Mouse (Mus musculus) lung, embryonic 14.5 days (tissue): Measurements from ENCODE around the gene Tex28. TPM values are rescaled to one million over a fixed set of nuclear protein-coding genes. Genes with fewer than 3 reads are reported as not detected.
"Not testable (repeated sequence)": the region's sequence is repeated elsewhere in the genome, so short reads cannot be mapped to it uniquely, and the experiment has no call there.

Source experiments
- ATAC-seq: fragments of 200-750 bp; cut with Nextera tagmentation; 2 replicates; pipeline ENCODE4 v1.8.0; 2017; ENCODE audit warnings: mild to moderate bottlenecking, moderate TSS enrichment, moderate library complexity; ENCODE audit not compliant: insufficient read depth
- DNase-seq: peaks from one replicate; pipeline ENCODE4 v3.0.0-alpha.2; 2015
- H3K27ac ChIP-seq: fragments of 300-500 bp; sonication (generic); 2 replicates; pipeline ENCODE4 v1.5.1; 2014; ENCODE audit warnings: low read depth, mild to moderate bottlenecking, moderate library complexity
- H3K27me3 ChIP-seq: fragments of 300-500 bp; sonication (generic); 2 replicates; pipeline ENCODE4 v1.6.1; 2014; ENCODE audit warnings: low read length, control low read depth; ENCODE audit not compliant: insufficient read depth
- H3K36me3 ChIP-seq: fragments of 300-500 bp; sonication (generic); 2 replicates; pipeline ENCODE4 v1.6.1; 2014; ENCODE audit warnings: control low read depth; ENCODE audit not compliant: insufficient read depth
- H3K4me1 ChIP-seq: fragments of 300-500 bp; sonication (generic); 2 replicates; pipeline ENCODE4 v1.6.1; 2014; ENCODE audit warnings: antibody characterized with exemption, control low read depth; ENCODE audit not compliant: insufficient read depth
- H3K4me2 ChIP-seq: fragments of 300-500 bp; sonication (generic); 2 replicates; pipeline ENCODE4 v1.6.1; 2014; ENCODE audit warnings: mild to moderate bottlenecking
- H3K4me3 ChIP-seq: fragments of 300-500 bp; sonication (generic); 2 replicates; pipeline ENCODE4 v1.5.1; 2014; ENCODE audit warnings: low read depth, low read length
- H3K9ac ChIP-seq: fragments of 300-500 bp; sonication (generic); 2 replicates; pipeline ENCODE4 v1.6.1; 2014
- H3K9me3 ChIP-seq: fragments of 300-500 bp; sonication (generic); 2 replicates; pipeline ENCODE4 v1.6.1; 2016; ENCODE audit warnings: low read depth, low read length, control low read depth
- CTCF ChIP-seq: IDR thresholded peaks from 2 replicates; pipeline ENCODE4 v1.5.1; 2016; ENCODE audit warnings: antibody characterized with exemption, low read depth
- WGBS: fragments of 180-500 bp; shearing (Covaris S2); extraction: QIAGEN DNeasy Blood & Tissue Kit; methylation state at CpG from one replicate; pipeline ENCODE4 v1.1.7; 2014; 5-methylcytosine and 5-hydroxymethylcytosine counted together
- polyA plus RNA-seq: library from polyadenylated mRNA; unstranded; fragments of >200 nt; fragmentation: Nextera tagmentation; extraction: Ambion mirVana; gene quantifications from 2 replicates; pipeline ENCODE4 v1.2.1, GENCODE M21; 2014

Gene Tex28
- polyA plus RNA-seq = not detected in 2 replicates

DNA sequence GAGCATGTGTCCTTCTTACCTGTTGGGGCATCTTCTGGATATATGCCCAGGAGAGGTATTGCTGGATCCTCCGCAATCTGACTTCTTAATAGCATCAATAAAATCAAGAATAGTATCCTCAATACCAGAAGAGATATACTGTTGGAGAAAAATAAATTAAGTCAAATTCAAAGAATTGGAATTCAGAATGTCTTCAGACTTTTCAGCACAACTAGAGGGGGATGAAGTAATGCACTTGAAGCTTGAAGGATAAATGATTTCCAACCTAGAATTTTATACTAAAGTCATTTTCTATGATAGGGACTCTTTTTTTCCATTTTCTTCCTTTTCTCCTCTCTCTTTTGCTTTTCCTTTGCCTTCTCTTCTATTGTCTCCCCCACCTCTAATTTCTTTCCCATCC, at the start of gene Tex28:
Gene Tex28, minus strand, starts transcription at position 101 of the 400 bp plus-strand sequence.
- ATAC-seq (no peak), DNase-seq (no peak)
- TF ChIP-seq CTCF = no peak
- Histone ChIP-seq H3K4me1 (no peaks in the 10 kb centered on the region), H3K9me3 (no peaks in the 10 kb centered on the region), H3K36me3 (no peaks in the 10 kb centered on the region), H3K9ac (no peak within 1 kb of the TSS), H3K27ac (no peak within 1 kb of the TSS), H3K4me3 (no peak within 1 kb of the TSS), H3K4me2 (no peak within 1 kb of the TSS), H3K27me3 (no peaks in the 10 kb centered on the region)
- WGBS = 79% methylated on average over 1 of the region's 1 CpGs

DNA sequence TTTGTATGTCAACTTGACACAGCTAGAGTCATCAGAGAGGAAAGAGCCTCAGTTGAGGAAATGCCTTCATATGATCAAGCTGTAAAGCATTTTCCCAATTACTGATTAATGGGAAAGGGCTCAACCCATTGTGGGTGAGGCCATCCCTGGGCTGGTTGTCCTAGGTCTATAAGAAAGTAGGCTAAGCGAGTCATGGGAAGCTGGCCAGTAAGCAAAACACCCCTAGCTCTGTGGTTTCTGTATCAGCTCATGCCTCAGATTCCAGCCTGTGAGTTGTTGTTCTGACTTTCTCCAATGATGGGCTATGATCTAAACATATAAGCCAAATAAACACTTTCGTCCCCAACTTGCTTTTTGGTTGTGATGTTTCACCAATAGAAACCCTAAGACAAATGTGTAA, 35.9 kb upstream of the Tex28 start:
- ATAC-seq = no peak
- no peaks in the 10 kb centered on the region for H3K4me1 ChIP-seq
- H3K9ac ChIP-seq = no peak overlapping the region
- no peak overlapping the region for H3K27ac ChIP-seq
- H3K36me3 ChIP-seq = no peaks in the 10 kb centered on the region
- 70% methylated on average over 2 of the region's 2 CpGs for WGBS
- H3K4me2 ChIP-seq = no peak overlapping the region
- no peak for DNase-seq
- H3K9me3 ChIP-seq = no peaks in the 10 kb centered on the region
- H3K4me3 ChIP-seq = no peak overlapping the region
- no peak for TF ChIP-seq CTCF
- no peaks in the 10 kb centered on the region for H3K27me3 ChIP-seq

DNA sequence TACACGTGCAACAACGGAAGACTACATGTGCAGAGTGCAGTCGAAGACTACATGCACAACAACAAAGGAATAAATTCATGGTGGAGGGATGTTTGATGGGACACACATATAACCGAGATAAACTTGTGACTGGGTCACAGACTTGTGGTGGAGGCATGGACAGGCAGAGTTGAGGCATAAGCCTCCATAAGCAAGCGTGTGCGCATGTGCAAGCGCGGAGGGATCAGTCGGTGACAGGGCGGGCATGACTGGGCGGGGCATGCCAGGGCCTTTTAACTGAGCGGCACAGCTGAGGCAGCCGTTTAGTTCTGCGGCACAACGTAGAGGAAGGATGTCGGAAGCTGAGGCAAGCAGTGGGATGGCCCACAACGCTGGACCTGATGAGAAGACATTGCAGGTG, 9.3 kb upstream of the Tex28 start, which contains the start of gene Tktl1:
Gene Tktl1, plus strand, starts transcription at position 301 of the 400 bp plus-strand sequence.
- Histone ChIP-seq H3K27ac (no peak within 1 kb of the TSS), H3K27me3 (no peaks in the 10 kb centered on the region), H3K4me2 (no peak within 1 kb of the TSS), H3K9me3 (no peaks in the 10 kb centered on the region), H3K4me1 (no peaks in the 10 kb centered on the region), H3K9ac (no peak within 1 kb of the TSS), H3K4me3 (no peak within 1 kb of the TSS), H3K36me3 (no peaks in the 10 kb centered on the region)
- DNase-seq (no peak), ATAC-seq (no peak)
- no peak for TF ChIP-seq CTCF
- 91% methylated on average over 17 of the region's 17 CpGs for WGBS

DNA sequence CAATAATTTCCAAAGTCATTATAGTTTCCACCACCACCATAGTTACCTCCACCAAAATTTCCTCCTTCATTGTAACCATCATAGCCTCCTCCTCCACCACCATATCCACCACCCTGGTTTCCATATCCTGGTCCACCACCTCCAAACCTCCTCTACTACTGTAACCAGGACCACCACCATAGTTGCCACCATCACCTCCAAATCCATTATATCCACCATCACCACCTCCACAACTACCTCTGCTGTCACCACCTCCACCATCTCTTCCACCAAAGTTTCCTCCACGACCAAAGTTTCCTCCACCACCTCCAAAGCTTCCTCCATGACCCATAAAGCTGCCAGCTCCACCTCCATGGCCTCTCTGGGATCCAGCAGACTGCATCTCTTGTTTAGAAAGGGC, 32.4 kb downstream of the Tex28 start, which contains the start of gene Mecp2:
Gene Mecp2, minus strand, starts transcription at position 101 of the 400 bp plus-strand sequence.
- 28% methylated on average over 1 of the region's 1 CpGs for WGBS
- H3K27ac ChIP-seq, H3K36me3 ChIP-seq, H3K9me3 ChIP-seq, H3K4me2 ChIP-seq, H3K4me1 ChIP-seq, H3K4me3 ChIP-seq, DNase-seq, ATAC-seq, H3K9ac ChIP-seq, H3K27me3 ChIP-seq: not testable (repeated sequence)

GRCm38 (mm10) chrX:74127164-74127563, 40.5 kb downstream of the Tex28 start, which contains the start of gene Opn1mw:
Gene Opn1mw (plus strand): TSS chrX:74127464.
- DNase-seq (no peak), ATAC-seq (no peak)
- no peaks in the 10 kb centered on the region for H3K27me3 ChIP-seq

GRCm38 (mm10) chrX:74124975-74125374, 42.7 kb downstream of the Tex28 start:
- no peak for ATAC-seq
- peak; percentile 3 for DNase-seq
- H3K4me1 ChIP-seq = no peaks in the 10 kb centered on the region
- H3K4me3 ChIP-seq = no peak overlapping the region
- H3K9ac ChIP-seq = no peak overlapping the region
- TF ChIP-seq CTCF = peak; percentile 32; the same call in 1 of the 2 replicates
- no peak overlapping the region for H3K4me2 ChIP-seq
- H3K36me3 ChIP-seq = no peaks in the 10 kb centered on the region
- H3K9me3 ChIP-seq = no peaks in the 10 kb centered on the region
- H3K27ac ChIP-seq = no peak overlapping the region
- 57% methylated on average over 2 of the region's 2 CpGs for WGBS
- no peaks in the 10 kb centered on the region for H3K27me3 ChIP-seq

More at GRCm38 (mm10) chrX:74127164-74127563, 40.5 kb downstream of the Tex28 start, which contains the start of gene Opn1mw:
- no peak within 1 kb of the TSS for H3K4me2 ChIP-seq
- H3K4me3 ChIP-seq = no peak within 1 kb of the TSS
- no peak within 1 kb of the TSS for H3K27ac ChIP-seq
- H3K9me3 ChIP-seq = no peaks in the 10 kb centered on the region
- TF ChIP-seq CTCF = no peak
- H3K9ac ChIP-seq = no peak within 1 kb of the TSS
- no peaks in the 10 kb centered on the region for H3K4me1 ChIP-seq
- H3K36me3 ChIP-seq = no peaks in the 10 kb centered on the region

DNA sequence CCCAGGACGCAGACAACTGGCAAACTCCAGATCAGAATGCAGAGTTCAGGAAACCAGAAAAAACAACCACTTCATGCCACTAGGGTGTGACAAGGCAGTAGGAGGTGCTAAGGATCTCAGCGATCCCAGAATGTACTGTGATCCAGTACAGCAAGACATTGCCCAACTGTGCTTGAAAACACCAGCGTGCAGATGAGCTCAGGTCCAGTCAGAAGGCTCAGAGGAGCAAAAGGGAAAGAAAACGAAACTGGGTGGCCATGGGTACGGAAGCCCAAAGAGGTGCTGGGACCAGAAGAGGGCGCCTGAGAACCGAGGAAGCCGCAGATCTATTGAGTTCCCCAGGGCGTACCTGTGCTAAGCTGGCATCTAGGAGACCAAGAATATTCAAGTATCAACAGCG, 52.1 kb downstream of the Tex28 start:
- Histone ChIP-seq H3K9me3 (no peaks in the 10 kb centered on the region), H3K4me1 (no peaks in the 10 kb centered on the region), H3K27me3 (no peaks in the 10 kb centered on the region), H3K4me2 (peak overlapping the region; percentile 45), H3K4me3 (no peak overlapping the region), H3K27ac (no peak overlapping the region), H3K9ac (no peak overlapping the region), H3K36me3 (no peaks in the 10 kb centered on the region)
- 19% methylated on average over 10 of the region's 10 CpGs for WGBS
- TF ChIP-seq CTCF = peak; percentile 60
- DNase-seq = peak; percentile 69
- peak; percentile 62 for ATAC-seq

GRCm38 (mm10) chrX:74114036-74114435, 53.6 kb downstream of the Tex28 start:
- ATAC-seq = no peak
- Histone ChIP-seq H3K9ac (no peak overlapping the region), H3K4me1 (no peaks in the 10 kb centered on the region), H3K27me3 (no peaks in the 10 kb centered on the region), H3K9me3 (no peaks in the 10 kb centered on the region), H3K4me3 (no peak overlapping the region), H3K4me2 (no peak overlapping the region), H3K36me3 (no peaks in the 10 kb centered on the region), H3K27ac (no peak overlapping the region)
- DNase-seq = no peak
- TF ChIP-seq CTCF = no peak
